Mouse (Mus musculus) heart, adult 2 months (tissue): ENCODE data around the gene Gsn. TPM values are rescaled to one million over a fixed set of nuclear protein-coding genes. Genes with fewer than 3 reads are reported as not detected.

ENCODE experiments used
- DNase-seq, 2 experiments: peaks; one replicate each; pipeline ENCODE4 v3.0.0; 2021
- H3K27ac ChIP-seq: fragments of 200-600 bp; 2 replicates; pipeline ENCODE4 v1.8.1; 2022
- H3K27me3 ChIP-seq: fragments of 200-500 bp; 2 replicates; pipeline ENCODE4 v1.6.1; 2012; ENCODE audit warnings: mild to moderate bottlenecking, low read length, inconsistent platforms, mixed read lengths; ENCODE audit not compliant: control insufficient read depth, insufficient read depth
- H3K36me3 ChIP-seq: fragments of 200-500 bp; 2 replicates; pipeline ENCODE4 v1.6.1; 2012; ENCODE audit warnings: low read length, inconsistent platforms; ENCODE audit not compliant: control insufficient read depth, insufficient read depth
- H3K4me1 ChIP-seq: fragments of 200-500 bp; 2 replicates; pipeline ENCODE4 v1.6.1; 2011; ENCODE audit warnings: low read length; ENCODE audit not compliant: control insufficient read depth, insufficient read depth
- H3K4me3 ChIP-seq: fragments of 200-600 bp; 2 replicates; pipeline ENCODE4 v1.8.1; 2022
- H3K79me2 ChIP-seq: fragments of 200-500 bp; replicated peaks from 2 replicates; pipeline ENCODE4 v1.6.1; 2012; ENCODE audit warnings: mild to moderate bottlenecking, inconsistent platforms, low read length, moderate library complexity, mixed read lengths; ENCODE audit not compliant: control insufficient read depth, insufficient read depth
- H3K9ac ChIP-seq: fragments of 200-500 bp; 2 replicates; pipeline ENCODE4 v1.6.1; 2012; ENCODE audit warnings: low read depth, mild to moderate bottlenecking, control low read depth, inconsistent platforms, low read length, mixed read lengths
- CTCF ChIP-seq: fragments of 200-600 bp; IDR thresholded peaks from 2 replicates; pipeline ENCODE4 v1.8.1; 2022; ENCODE audit warnings: antibody characterized with exemption, mild to moderate bottlenecking, moderate library complexity
- EP300 ChIP-seq: fragments of 200-500 bp; IDR thresholded peaks from 2 replicates; pipeline ENCODE4 v1.6.1; 2011; ENCODE audit warnings: low read depth, low read length, control low read depth; ENCODE audit not compliant: insufficient read depth
- POLR2A ChIP-seq: fragments of 200-500 bp; IDR thresholded peaks from 2 replicates; pipeline ENCODE4 v1.6.1; 2011; ENCODE audit warnings: mild to moderate bottlenecking, low read depth, low read length, control low read depth; ENCODE audit not compliant: insufficient read depth
- WGBS: fragments of 180-500 bp; shearing (Covaris S2); methylation state at CpG from one replicate; pipeline ENCODE4 v1.1.7; 2018; 5-methylcytosine and 5-hydroxymethylcytosine counted together
- intact Hi-C: fragments of 180-260 bp; cut with DNase I; formaldehyde crosslinking; loops from one replicate; pipeline ENCODE4 v1.15.1; 2025
- polyA plus RNA-seq: library from polyadenylated mRNA; depleted of rRNA; stranded (reverse); fragments of >200 nt; gene quantifications from 2 replicates; pipeline ENCODE4 v1.2.3, GENCODE M21; 2012
- total RNA-seq, 2 experiments: library from RNA; stranded (reverse); gene quantifications; 2 replicates each; pipeline ENCODE4 v1.2.3; 2021

Gene Gsn
- total and polyA plus RNA-seq, 3 experiments: 878 to 1,373 (median 1,097) TPM

DNA sequence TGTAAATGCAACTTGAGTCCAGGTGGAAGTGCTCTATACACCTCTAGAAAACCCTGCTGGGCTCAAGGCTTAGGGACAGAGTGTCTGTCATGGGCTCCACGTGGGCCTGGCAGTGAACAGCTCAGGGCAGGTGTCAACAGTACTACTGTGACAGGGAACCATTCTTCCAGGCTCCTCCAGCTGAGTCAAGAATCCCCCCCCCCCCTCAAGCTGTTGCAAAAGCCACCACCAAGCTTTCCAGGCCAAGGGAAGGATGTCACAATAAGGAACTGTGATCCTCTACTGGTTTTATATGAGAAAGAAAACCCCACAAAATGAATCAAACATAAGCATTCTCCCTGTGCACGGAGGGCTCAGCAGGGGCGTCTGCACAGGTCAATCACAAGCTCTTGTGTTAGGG is 58.1 kb downstream of the Gsn start:
- DNase-seq: no peak
- no peak overlapping the region for H3K9ac ChIP-seq
- 74% methylated on average over 3 of the region's 3 CpGs for WGBS
- no peak overlapping the region for H3K27ac ChIP-seq
- peaks cover 5% of the 10 kb centered on the region; the same call in 1 of the 2 replicates for H3K4me1 ChIP-seq
- no peaks in the 10 kb centered on the region for H3K27me3 ChIP-seq
- no peaks in the 10 kb centered on the region for H3K36me3 ChIP-seq
- intact Hi-C loops: no loop called here
- TF ChIP-seq EP300 (no peak), POLR2A (no peak), CTCF (no peak)
- H3K4me3 ChIP-seq: no peak overlapping the region
- H3K79me2 ChIP-seq: no peaks in the 10 kb centered on the region

DNA sequence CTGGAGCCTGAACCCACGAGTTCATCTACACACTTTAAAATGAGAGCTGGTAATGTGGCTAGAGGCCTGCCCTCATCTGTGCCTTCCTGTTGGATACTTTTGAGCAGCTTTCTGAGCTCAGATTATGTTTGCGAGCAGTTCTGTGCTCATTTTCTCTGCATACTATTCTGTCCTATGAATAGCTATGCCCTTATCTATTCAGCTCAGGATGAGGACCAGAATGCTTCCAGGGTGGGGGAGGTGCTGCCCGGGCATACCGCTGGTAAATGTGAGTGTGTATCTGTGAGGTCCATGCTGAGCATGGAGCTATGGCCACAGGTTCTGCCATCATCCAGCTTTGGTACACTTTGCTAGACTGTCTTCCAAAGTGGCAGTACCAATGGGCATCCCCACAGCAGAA is 61.4 kb downstream of the Gsn start:
- H3K79me2 ChIP-seq: no peaks in the 10 kb centered on the region
- H3K27me3 ChIP-seq: no peaks in the 10 kb centered on the region
- H3K4me3 ChIP-seq: no peak overlapping the region
- WGBS: 42% methylated on average over 4 of the region's 4 CpGs
- TF ChIP-seq CTCF (no peak), POLR2A (no peak), EP300 (no peak)
- H3K4me1 ChIP-seq: peaks cover 6% of the 10 kb centered on the region; the same call in 1 of the 2 replicates
- H3K36me3 ChIP-seq: peaks cover 3% of the 10 kb centered on the region; the same call in 1 of the 2 replicates
- no peak overlapping the region for H3K27ac ChIP-seq
- intact Hi-C loops: loop anchor here (2.0 kb wide), 1 partner anchor 31 kb away; no protein-coding TSS in a partner anchor
- DNase-seq: no peak
- H3K9ac ChIP-seq: no peak overlapping the region

DNA sequence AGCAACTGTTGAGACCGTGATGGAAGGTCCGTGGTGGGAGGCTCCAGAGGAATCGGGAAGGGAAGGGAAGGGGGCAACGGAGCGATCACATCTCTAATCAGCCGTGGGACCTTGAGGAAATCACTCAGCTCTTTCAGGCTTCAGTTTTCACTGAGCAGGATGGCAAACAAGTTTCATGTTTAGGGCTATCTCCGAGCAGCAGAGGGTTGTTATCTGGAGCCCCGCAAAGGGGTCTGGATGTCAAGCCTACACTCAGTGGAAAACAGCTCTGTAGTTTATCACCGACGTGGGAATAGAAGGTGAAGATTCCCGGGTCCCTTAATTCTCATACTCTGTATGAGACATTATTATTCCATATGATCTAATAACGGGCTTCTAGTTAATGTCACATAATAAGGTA is 62.2 kb downstream of the Gsn start:
- TF ChIP-seq POLR2A (no peak), EP300 (no peak)
- intact Hi-C loops: no loop called here

DNA sequence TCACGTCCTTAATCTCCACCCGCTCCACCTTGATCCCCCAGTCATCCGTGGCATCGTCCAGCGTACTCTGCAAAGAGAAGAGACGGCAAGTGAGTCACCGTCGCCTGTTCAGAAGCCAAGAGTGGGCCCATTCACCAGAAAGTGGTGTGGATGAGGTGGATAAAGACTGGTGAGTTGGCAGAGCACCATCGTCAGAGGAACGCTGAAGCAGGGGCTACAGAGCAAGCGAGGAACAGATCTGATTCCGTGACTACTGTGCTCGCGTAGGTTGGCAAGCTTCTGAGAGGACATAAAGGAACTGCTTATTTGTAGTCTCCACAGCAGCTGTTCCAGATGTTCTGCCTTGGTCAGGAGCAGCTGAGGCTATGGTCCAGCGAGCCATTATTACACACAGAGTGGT is 64.2 kb downstream of the Gsn start:
- TF ChIP-seq EP300: no peak
- no peak for TF ChIP-seq POLR2A
- no peak for TF ChIP-seq CTCF
- intact Hi-C loops: no loop called here
- peaks cover 3% of the 10 kb centered on the region; the same call in 1 of the 2 replicates for H3K36me3 ChIP-seq
- no peak for DNase-seq
- H3K4me3 ChIP-seq: no peak overlapping the region
- no peaks in the 10 kb centered on the region for H3K27me3 ChIP-seq
- no peaks in the 10 kb centered on the region for H3K79me2 ChIP-seq
- peaks cover 9% of the 10 kb centered on the region; the same call in 1 of the 2 replicates for H3K4me1 ChIP-seq
- WGBS: 93% methylated on average over 15 of the region's 15 CpGs
- no peak overlapping the region for H3K27ac ChIP-seq
- no peak overlapping the region for H3K9ac ChIP-seq

More for the DNA sequence above, 62.2 kb downstream of the Gsn start:
- no peak for DNase-seq
- Histone ChIP-seq H3K9ac (no peak overlapping the region), H3K4me1 (peaks cover 8% of the 10 kb centered on the region; the same call in 1 of the 2 replicates), H3K4me3 (no peak overlapping the region), H3K27ac (no peak overlapping the region), H3K79me2 (no peaks in the 10 kb centered on the region), H3K27me3 (no peaks in the 10 kb centered on the region), H3K36me3 (peaks cover 3% of the 10 kb centered on the region; the same call in 1 of the 2 replicates)
- WGBS: 64% methylated on average over 12 of the region's 12 CpGs

DNA sequence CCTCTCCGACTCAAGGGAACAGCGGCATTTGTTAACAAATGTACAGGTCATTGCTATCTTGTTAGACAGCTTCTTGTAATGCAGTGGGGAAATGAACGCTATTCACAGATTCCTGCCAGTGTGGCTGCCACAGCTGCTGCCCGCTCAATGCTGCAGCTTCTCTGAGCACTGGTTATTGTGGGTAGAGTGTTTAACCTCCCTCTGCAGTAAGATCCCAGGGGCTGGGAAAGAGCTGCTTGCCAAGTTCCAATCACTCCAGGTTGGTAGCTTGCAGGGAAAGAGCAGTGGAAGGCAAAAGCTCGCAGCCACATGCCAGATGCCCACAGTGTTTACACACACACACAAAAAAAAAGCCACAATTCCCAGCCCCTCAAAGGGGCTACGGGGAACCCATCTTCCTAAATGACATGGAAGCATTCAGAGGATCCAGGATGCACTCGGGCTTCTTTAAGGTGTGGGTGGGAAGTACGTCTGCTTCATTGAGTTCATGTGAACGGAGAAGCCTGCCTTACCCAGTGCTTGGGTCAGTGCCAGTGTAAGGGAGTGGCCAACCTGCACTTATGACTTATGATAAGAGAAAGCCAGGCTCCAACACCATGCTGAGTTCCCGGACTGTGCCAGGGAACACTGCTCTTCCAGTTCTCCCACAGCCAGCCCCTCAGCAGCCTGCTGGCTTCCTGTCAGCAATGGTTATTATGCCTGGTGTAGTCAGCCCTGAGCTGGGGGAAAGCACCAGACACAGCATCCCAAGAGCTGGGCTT is 66.4 kb downstream of the Gsn start:
- no peaks in the 10 kb centered on the region for H3K27me3 ChIP-seq
- no peaks in the 10 kb centered on the region for H3K79me2 ChIP-seq
- 49% methylated on average over 10 of the region's 10 CpGs for WGBS
- no peak overlapping the region for H3K4me3 ChIP-seq
- peak; percentile 61 to 80 for DNase-seq
- H3K36me3 ChIP-seq: peaks cover 5% of the 10 kb centered on the region; the same call in 1 of the 2 replicates
- intact Hi-C loops: no loop called here
- peaks cover 14% of the 10 kb centered on the region for H3K4me1 ChIP-seq
- TF ChIP-seq CTCF (no peak), EP300 (peak; percentile 64; the same call in 1 of the 2 replicates)
- no peak overlapping the region for H3K9ac ChIP-seq
- H3K27ac ChIP-seq: no peak overlapping the region; the same call in 1 of the 2 replicates

DNA sequence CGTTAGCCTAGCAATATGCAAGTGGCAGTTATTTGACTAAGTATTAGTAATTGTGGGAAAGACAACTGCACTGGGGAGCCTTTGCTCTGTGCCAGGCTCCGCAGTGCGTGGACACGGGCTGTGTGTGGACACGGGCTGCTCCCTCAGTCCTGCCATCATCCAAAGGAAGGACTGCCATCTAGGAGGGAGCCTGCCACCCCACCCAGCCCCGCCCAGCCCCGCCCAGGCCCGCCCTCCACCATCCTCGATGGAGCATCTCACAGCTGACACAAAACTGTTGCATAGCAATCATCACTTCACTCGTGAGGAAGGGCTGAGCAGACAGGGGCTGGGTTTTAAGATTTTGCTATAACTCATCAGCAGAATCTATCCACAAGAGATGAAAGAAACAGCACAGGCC is 69.8 kb downstream of the Gsn start:
- 77% methylated on average over 10 of the region's 10 CpGs for WGBS
- intact Hi-C loops: no loop called here
- Histone ChIP-seq H3K27me3 (no peaks in the 10 kb centered on the region), H3K27ac (no peak overlapping the region), H3K4me3 (no peak overlapping the region), H3K9ac (no peak overlapping the region), H3K36me3 (peaks cover 5% of the 10 kb centered on the region; the same call in 1 of the 2 replicates), H3K79me2 (no peaks in the 10 kb centered on the region), H3K4me1 (peaks cover 16% of the 10 kb centered on the region)
- DNase-seq: no peak
- TF ChIP-seq POLR2A (no peak), CTCF (no peak), EP300 (no peak)
